Mouse (Mus musculus): ENCODE results near the gene Malrd1. TPM values are rescaled to one million over a fixed set of nuclear protein-coding genes. Genes with fewer than 3 reads are reported as not detected.
"Not testable (repeated sequence)": the region's sequence is repeated elsewhere in the genome, so short reads cannot be mapped to it uniquely, and the experiment has no call there.

The Malrd1 gene
- polyA plus RNA-seq, 1 experiment from 2014 or later = 0.03 TPM

DNA sequence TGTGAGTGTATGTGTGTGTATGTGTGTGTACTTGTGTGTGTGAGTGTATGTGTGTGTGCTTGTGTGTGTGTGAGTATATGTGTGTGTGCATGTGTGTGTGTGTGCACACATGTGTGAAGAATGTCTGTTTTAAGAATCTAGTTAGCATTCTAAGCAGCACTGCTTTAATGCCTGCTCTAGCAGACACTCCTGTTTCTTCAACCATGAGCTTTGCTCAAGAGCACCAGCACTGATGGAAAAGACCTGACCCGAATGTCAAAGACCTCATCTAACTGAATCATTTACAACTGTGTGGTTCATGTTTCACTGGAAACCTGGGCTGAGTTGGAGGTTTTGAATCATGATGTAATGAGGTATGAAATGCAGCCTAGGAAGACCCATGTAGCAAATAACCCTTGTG, 406.1 kb downstream of the Malrd1 start:
- WGBS = 85% methylated on average over 1 of the region's 1 CpGs
- H3K4me2 ChIP-seq (replicated peaks; ENCODE audit: low read depth, low read length) = no peak overlapping the region
- DNase-seq (ENCODE audit: low spot score) (no peak), ATAC-seq (ENCODE audit: low FRiP score) (no peak)
- no peak overlapping the region for H3K4me3 ChIP-seq (ENCODE audit: low read depth, low read length)
- H3K9me3 ChIP-seq (ENCODE audit: control insufficient read depth, low read length) = no peaks in the 10 kb centered on the region
- no peaks in the 10 kb centered on the region for H3K27me3 ChIP-seq (ENCODE audit: control insufficient read depth, insufficient read depth, low read length)
- H3K9ac ChIP-seq (ENCODE audit: low read depth, low read length) = no peak overlapping the region
- no peak overlapping the region for H3K27ac ChIP-seq (ENCODE audit: low read depth, low read length)
- no peaks in the 10 kb centered on the region for H3K4me1 ChIP-seq (replicated peaks; ENCODE audit: control insufficient read depth, insufficient read depth, low read length)
- H3K36me3 ChIP-seq (ENCODE audit: control insufficient read depth, insufficient read depth, low read length) = no peaks in the 10 kb centered on the region

DNA sequence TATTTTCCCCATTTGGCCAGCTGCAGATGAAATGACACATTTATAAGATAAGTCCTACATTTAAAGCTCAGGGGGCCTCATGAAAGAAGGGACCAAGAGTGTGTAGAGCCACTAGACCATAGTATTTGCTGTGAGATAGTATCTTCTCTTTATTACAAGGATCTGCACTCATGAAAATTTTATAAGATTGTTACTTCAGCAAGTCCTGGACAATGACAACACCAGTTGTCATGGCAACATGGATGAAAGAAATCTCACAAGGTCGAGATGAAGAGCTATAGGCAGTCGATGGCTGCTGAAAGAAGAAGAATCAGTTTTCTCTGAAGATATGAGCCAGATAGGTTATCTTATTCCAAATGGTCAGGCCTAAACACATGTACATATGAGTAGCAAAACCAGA, 476.6 kb downstream of the Malrd1 start:
- H3K9ac ChIP-seq (ENCODE audit: low read depth, low read length) = no peak overlapping the region
- ATAC-seq (ENCODE audit: low FRiP score) (peak; percentile 35; the same call in 1 of the 2 replicates), DNase-seq (ENCODE audit: low spot score) (peak; percentile 1)
- H3K4me2 ChIP-seq (replicated peaks; ENCODE audit: low read depth, low read length) = no peak overlapping the region
- H3K9me3 ChIP-seq (ENCODE audit: control insufficient read depth, low read length) = no peaks in the 10 kb centered on the region
- H3K4me1 ChIP-seq (replicated peaks; ENCODE audit: control insufficient read depth, insufficient read depth, low read length) = no peaks in the 10 kb centered on the region
- WGBS = 54% methylated on average over 2 of the region's 2 CpGs
- H3K27ac ChIP-seq (ENCODE audit: low read depth, low read length) = no peak overlapping the region
- no peaks in the 10 kb centered on the region for H3K27me3 ChIP-seq (ENCODE audit: control insufficient read depth, insufficient read depth, low read length)
- no peaks in the 10 kb centered on the region for H3K36me3 ChIP-seq (ENCODE audit: control insufficient read depth, insufficient read depth, low read length)
- H3K4me3 ChIP-seq (ENCODE audit: low read depth, low read length) = no peak overlapping the region

DNA sequence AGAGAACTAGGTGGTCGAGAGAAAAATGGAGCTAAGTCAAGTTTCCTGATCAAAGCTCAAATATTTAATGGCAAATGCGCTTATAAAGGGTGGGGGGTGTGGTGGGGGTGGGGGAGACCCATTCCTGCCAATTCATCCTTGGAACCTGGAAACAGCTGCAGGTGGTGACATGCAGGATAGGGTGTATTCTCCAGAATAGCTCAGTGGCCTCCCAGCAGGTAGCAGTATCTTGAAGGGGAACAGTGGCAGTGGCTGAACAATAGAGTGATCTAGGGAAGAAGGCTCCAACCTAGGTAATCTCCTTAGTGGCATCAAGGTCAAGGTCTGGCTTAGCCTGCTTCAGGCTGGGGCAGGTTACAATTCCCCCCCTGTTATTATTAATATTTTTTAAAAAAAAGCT, 490.8 kb downstream of the Malrd1 start:
- H3K4me1 ChIP-seq (replicated peaks; ENCODE audit: control insufficient read depth, insufficient read depth, low read length); DNase-seq (ENCODE audit: low spot score); H3K27ac ChIP-seq (ENCODE audit: low read depth, low read length); H3K4me2 ChIP-seq (replicated peaks; ENCODE audit: low read depth, low read length); H3K9ac ChIP-seq (ENCODE audit: low read depth, low read length); H3K4me3 ChIP-seq (ENCODE audit: low read depth, low read length); H3K36me3 ChIP-seq (ENCODE audit: control insufficient read depth, insufficient read depth, low read length); H3K9me3 ChIP-seq (ENCODE audit: control insufficient read depth, low read length); H3K27me3 ChIP-seq (ENCODE audit: control insufficient read depth, insufficient read depth, low read length); ATAC-seq (ENCODE audit: low FRiP score): not testable (repeated sequence)
- WGBS = 85% methylated on average over 2 of the region's 2 CpGs

DNA sequence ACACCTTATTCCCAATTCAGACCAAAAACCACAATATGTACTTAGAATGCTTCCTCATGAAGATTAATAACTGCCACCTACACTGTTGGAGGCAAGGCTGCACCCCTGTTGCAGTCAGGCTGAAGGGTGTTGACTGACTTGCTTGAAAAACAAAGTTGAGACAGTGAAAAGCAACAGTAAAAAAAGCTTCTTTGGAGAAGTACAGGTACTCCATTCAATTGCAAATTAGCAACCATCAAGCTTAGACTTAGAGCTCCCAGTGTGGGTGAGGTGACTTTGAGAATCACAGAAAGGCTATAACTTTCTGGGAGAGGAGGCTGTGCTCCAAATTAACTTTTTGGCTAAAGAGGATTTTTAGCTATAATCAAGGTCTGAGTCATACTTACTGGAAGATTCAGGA, 491.4 kb downstream of the Malrd1 start:
- not testable (repeated sequence) for H3K9ac ChIP-seq (ENCODE audit: low read depth, low read length); H3K4me3 ChIP-seq (ENCODE audit: low read depth, low read length); H3K27me3 ChIP-seq (ENCODE audit: control insufficient read depth, insufficient read depth, low read length); DNase-seq (ENCODE audit: low spot score); H3K4me2 ChIP-seq (replicated peaks; ENCODE audit: low read depth, low read length); H3K36me3 ChIP-seq (ENCODE audit: control insufficient read depth, insufficient read depth, low read length); ATAC-seq (ENCODE audit: low FRiP score); H3K27ac ChIP-seq (ENCODE audit: low read depth, low read length); H3K4me1 ChIP-seq (replicated peaks; ENCODE audit: control insufficient read depth, insufficient read depth, low read length); H3K9me3 ChIP-seq (ENCODE audit: control insufficient read depth, low read length)

DNA sequence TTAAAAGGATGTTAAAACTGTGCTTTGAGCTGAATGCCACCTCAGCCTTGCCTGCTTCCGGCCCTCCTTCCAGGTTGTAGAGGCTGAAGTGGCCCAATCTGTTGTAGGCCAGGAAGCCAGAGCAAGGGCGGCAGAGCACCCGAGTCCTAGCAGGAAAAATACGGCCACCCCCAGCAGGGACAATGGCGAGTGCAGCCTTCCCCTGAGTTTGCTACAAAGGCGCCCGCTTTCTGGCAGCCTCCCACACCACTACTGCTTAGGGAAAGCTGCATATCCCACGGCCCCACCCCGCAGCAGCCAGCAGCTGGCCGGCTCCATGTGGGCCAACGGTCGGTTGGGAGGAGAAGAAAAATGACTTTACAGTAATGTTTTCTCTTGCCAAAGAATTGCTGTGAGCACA, 503.5 kb downstream of the Malrd1 start:
- DNase-seq (ENCODE audit: low spot score) (no peak), ATAC-seq (ENCODE audit: low FRiP score) (no peak)
- H3K4me2 ChIP-seq (replicated peaks; ENCODE audit: low read depth, low read length) = no peak overlapping the region
- H3K27ac ChIP-seq (ENCODE audit: low read depth, low read length) = no peak overlapping the region
- no peak overlapping the region for H3K4me3 ChIP-seq (ENCODE audit: low read depth, low read length)
- H3K27me3 ChIP-seq (ENCODE audit: control insufficient read depth, insufficient read depth, low read length) = no peaks in the 10 kb centered on the region
- H3K4me1 ChIP-seq (replicated peaks; ENCODE audit: control insufficient read depth, insufficient read depth, low read length) = no peaks in the 10 kb centered on the region
- H3K36me3 ChIP-seq (ENCODE audit: control insufficient read depth, insufficient read depth, low read length) = no peaks in the 10 kb centered on the region
- H3K9ac ChIP-seq (ENCODE audit: low read depth, low read length) = no peak overlapping the region
- WGBS = 51% methylated on average over 12 of the region's 12 CpGs
- no peaks in the 10 kb centered on the region for H3K9me3 ChIP-seq (ENCODE audit: control insufficient read depth, low read length)

DNA sequence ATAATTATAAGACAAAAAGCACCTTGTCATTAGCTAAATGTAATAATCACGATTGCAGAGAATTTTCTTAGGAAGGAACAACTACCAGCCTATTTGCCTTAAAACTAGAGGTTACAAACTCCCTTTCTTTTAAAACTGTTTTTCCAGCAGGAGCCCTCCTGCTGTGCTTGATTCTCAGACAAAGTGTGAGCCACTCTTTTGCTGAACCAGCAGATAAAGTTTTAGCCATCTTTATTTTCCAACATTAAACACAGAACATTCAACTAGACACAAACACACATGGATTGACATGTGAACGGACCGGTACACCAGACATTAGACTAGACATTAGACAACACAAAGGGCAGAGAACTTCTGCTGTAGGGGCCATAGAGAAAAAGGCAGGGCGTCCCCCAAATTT, 505.3 kb downstream of the Malrd1 start:
- no peak overlapping the region for H3K9ac ChIP-seq (ENCODE audit: low read depth, low read length)
- no peak for ATAC-seq (ENCODE audit: low FRiP score)
- no peaks in the 10 kb centered on the region for H3K9me3 ChIP-seq (ENCODE audit: control insufficient read depth, low read length)
- H3K27ac ChIP-seq (ENCODE audit: low read depth, low read length) = no peak overlapping the region
- H3K36me3 ChIP-seq (ENCODE audit: control insufficient read depth, insufficient read depth, low read length) = no peaks in the 10 kb centered on the region
- DNase-seq (ENCODE audit: low spot score) = no peak
- no peaks in the 10 kb centered on the region for H3K4me1 ChIP-seq (replicated peaks; ENCODE audit: control insufficient read depth, insufficient read depth, low read length)
- WGBS = 64% methylated on average over 4 of the region's 4 CpGs
- H3K4me2 ChIP-seq (replicated peaks; ENCODE audit: low read depth, low read length) = no peak overlapping the region
- no peaks in the 10 kb centered on the region for H3K27me3 ChIP-seq (ENCODE audit: control insufficient read depth, insufficient read depth, low read length)
- H3K4me3 ChIP-seq (ENCODE audit: low read depth, low read length) = no peak overlapping the region

DNA sequence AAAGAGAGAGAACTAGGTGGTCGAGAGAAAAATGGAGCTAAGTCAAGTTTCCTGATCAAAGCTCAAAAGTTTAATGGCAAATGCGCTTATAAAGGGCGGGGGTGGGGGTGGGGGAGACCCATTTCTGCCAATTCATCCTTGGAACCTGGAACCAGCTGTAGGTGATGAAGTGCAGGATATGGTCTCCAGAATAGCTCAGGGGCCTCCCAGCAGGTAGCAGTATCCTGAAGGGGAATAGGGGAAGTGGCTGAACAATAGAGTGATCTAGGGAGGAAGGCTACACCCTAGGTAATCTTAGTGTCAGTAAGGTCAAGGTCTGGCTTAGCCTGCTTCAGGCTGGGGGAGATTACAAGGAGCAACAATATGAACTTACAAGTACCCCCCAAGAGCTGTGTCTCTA, 506.5 kb downstream of the Malrd1 start:
- Histone ChIP-seq H3K9me3 (ENCODE audit: control insufficient read depth, low read length) (no peaks in the 10 kb centered on the region), H3K4me3 (ENCODE audit: low read depth, low read length) (no peak overlapping the region), H3K4me2 (replicated peaks; ENCODE audit: low read depth, low read length) (no peak overlapping the region), H3K27me3 (ENCODE audit: control insufficient read depth, insufficient read depth, low read length) (no peaks in the 10 kb centered on the region), H3K27ac (ENCODE audit: low read depth, low read length) (no peak overlapping the region), H3K4me1 (replicated peaks; ENCODE audit: control insufficient read depth, insufficient read depth, low read length) (no peaks in the 10 kb centered on the region), H3K9ac (ENCODE audit: low read depth, low read length) (no peak overlapping the region), H3K36me3 (ENCODE audit: control insufficient read depth, insufficient read depth, low read length) (no peaks in the 10 kb centered on the region)
- DNase-seq (ENCODE audit: low spot score) (no peak), ATAC-seq (ENCODE audit: low FRiP score) (no peak)
- WGBS = 62% methylated on average over 3 of the region's 3 CpGs

DNA sequence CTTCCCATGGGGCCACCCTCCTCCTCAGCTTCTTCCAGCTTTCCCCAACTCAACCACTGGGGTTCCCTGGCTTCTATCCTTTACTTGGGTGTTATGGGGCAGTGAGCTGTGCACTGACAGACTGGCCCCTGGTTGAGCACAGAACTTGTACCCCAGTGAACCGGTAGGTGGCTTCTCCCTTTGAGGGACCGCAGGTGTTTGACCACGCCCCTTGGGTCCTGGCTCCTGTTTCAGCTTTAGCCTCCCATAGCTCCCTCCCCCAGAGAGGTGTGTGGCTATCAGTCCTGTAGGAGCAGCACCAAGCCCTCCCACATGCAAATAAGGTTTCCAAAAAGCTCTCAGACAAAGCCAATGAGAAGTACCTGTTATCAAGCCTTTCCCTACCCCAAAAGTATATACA, 584.4 kb downstream of the Malrd1 start:
- no peak overlapping the region for H3K4me2 ChIP-seq (replicated peaks; ENCODE audit: low read depth, low read length)
- no peak overlapping the region for H3K27ac ChIP-seq (ENCODE audit: low read depth, low read length)
- H3K9ac ChIP-seq (ENCODE audit: low read depth, low read length) = no peak overlapping the region
- no peak overlapping the region for H3K4me3 ChIP-seq (ENCODE audit: low read depth, low read length)
- ATAC-seq (ENCODE audit: low FRiP score) (0 out of 2 replicates have a peak, but pooled peaks have one; percentile 14), DNase-seq (ENCODE audit: low spot score) (no peak)
- no peaks in the 10 kb centered on the region for H3K36me3 ChIP-seq (ENCODE audit: control insufficient read depth, insufficient read depth, low read length)
- 61% methylated on average over 3 of the region's 3 CpGs for WGBS
- H3K27me3 ChIP-seq (ENCODE audit: control insufficient read depth, insufficient read depth, low read length) = no peaks in the 10 kb centered on the region
- no peaks in the 10 kb centered on the region for H3K9me3 ChIP-seq (ENCODE audit: control insufficient read depth, low read length)
- H3K4me1 ChIP-seq (replicated peaks; ENCODE audit: control insufficient read depth, insufficient read depth, low read length) = no peaks in the 10 kb centered on the region

DNA sequence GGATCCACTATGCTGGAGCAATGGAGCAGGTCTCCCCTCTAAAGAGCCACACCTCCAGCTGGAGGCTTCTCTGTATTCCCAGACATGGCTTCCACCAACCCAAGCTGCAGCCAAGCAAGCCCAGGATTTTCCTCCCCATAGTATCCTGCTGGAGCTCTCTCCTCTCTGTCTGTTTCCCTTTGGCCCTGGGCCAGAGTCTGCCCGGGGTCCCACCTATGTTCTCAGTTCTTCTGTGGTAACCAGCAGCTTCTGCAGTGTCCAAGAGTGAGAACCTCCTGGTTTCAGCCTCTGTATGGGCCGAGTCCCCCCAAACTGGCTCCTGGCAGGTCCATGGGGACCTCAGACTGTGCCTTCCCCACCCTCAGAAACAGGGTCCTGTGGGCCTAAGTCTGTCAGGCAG, 587.1 kb downstream of the Malrd1 start:
- Histone ChIP-seq H3K27me3 (ENCODE audit: control insufficient read depth, insufficient read depth, low read length) (no peaks in the 10 kb centered on the region), H3K4me3 (ENCODE audit: low read depth, low read length) (no peak overlapping the region), H3K4me1 (replicated peaks; ENCODE audit: control insufficient read depth, insufficient read depth, low read length) (no peaks in the 10 kb centered on the region), H3K9me3 (ENCODE audit: control insufficient read depth, low read length) (no peaks in the 10 kb centered on the region), H3K9ac (ENCODE audit: low read depth, low read length) (no peak overlapping the region), H3K4me2 (replicated peaks; ENCODE audit: low read depth, low read length) (no peak overlapping the region), H3K27ac (ENCODE audit: low read depth, low read length) (no peak overlapping the region), H3K36me3 (ENCODE audit: control insufficient read depth, insufficient read depth, low read length) (no peaks in the 10 kb centered on the region)
- no peak for ATAC-seq (ENCODE audit: low FRiP score)
- WGBS = 86% methylated on average over 2 of the region's 2 CpGs
- DNase-seq (ENCODE audit: low spot score) = no peak

All from hindbrain, embryonic 11.5 days (tissue).